17 mouse cellular contexts compared by ENCODE assay signal in the genomic region with DNA sequence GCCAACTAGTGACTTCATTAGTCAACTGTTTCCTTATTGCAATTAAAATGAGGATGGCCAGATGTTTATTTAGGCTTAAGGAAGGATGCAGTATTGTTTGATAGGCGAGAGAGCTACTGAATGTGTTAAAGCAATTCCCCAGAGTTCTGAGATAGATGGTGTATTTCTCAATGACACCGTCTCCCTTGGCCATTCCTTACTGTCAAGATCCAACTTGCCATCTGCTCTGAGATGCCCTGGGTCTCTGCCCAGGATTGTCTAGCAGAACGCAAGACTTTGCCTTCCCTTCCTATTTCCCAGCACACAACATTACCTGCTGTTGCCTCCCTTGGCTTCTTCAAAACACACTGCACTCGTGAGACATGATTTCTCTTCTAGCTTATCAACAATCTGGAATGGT.
DNase-seq lines count a peak whose midpoint lies in the region; ATAC-seq and TF ChIP-seq lines count a peak whose summit lies in the region.
"Had no signal": no experiment of that assay in that cellular context is flagged by ENCODE, and none has a peak within 500 bp of the region (broad histone marks: within the 10 kb centered on the region; RNA-seq: fewer than 3 reads in every experiment).

No protein-coding gene starts in this region.

- no peak overlapping the region for H3K27ac ChIP-seq in heart, adult 2 months
- H3K27ac ChIP-seq in midbrain, embryonic 10.5 days (replicated peaks) = 0 out of 2 replicates have a peak overlapping the region, but pooled peaks have one; percentile 17
- H3K27ac ChIP-seq in midbrain, embryonic 11.5 days (ENCODE audit: low read depth, low read length) = no peak overlapping the region
- H3K27ac ChIP-seq in stomach, postnatal 0 days (replicated peaks) = no peak overlapping the region
- H3K27ac ChIP-seq: embryonic facial prominence, embryonic 10.5 days; gastrocnemius, adult 2 months; lung, embryonic 15.5 days had no signal

- no peak for TF ChIP-seq EP300 in heart, adult 2 months (IDR thresholded peaks at IDR 0.05; ENCODE audit: insufficient read depth, low read depth, low read length)
- no peak for TF ChIP-seq EP300 in stomach, postnatal 0 days (optimal IDR thresholded peaks at IDR 0.05)

- DNase-seq in heart, adult 11 months = peak; percentile 22
- DNase-seq in heart, adult 2 months = no peak
- DNase-seq in midbrain, embryonic 10.5 days (ENCODE audit: low spot score) = no peak
- no peak for DNase-seq in midbrain, embryonic 11.5 days (ENCODE audit: low spot score, missing footprints)
- DNase-seq in cerebellum, postnatal 36 days = peak; percentile 66 to 70
- no peak for DNase-seq in stomach, postnatal 0 days (ENCODE audit: low spot score)
- no peak for DNase-seq in yolk sac, embryonic 10.5 days (ENCODE audit: low spot score)
- no peak for DNase-seq in layer of hippocampus, adult 18-20 months (ENCODE audit: low spot score in 2 of 2)
- DNase-seq: adrenal gland, adult 8-10 months; gastrocnemius, adult 2 months; kidney, adult 9 months; layer of hippocampus, adult 9-11 months; right cerebral cortex, adult 18-20 months; spleen, adult 18-20 months had no signal

- no peak for TF ChIP-seq POLR2A in heart, adult 2 months (IDR thresholded peaks at IDR 0.05; ENCODE audit: insufficient read depth, low read depth, low read length)

- H3K4me2 ChIP-seq in midbrain, embryonic 11.5 days = no peak overlapping the region
- H3K4me2 ChIP-seq in stomach, postnatal 0 days (replicated peaks; ENCODE audit: low read depth) = 0 out of 2 replicates have a peak overlapping the region, but pooled peaks have one; percentile 40
- H3K4me2 ChIP-seq: heart, embryonic 11.5 days had no signal

- no peak for TF ChIP-seq CTCF in heart, adult 2 months (IDR thresholded peaks at IDR 0.05)
- TF ChIP-seq CTCF in stomach, postnatal 0 days (IDR thresholded peaks at IDR 0.05; ENCODE audit: low read depth) = no peak

- H3K9ac ChIP-seq in heart, adult 2 months (ENCODE audit: low read depth, low read length) = no peak overlapping the region
- no peak overlapping the region for H3K9ac ChIP-seq in midbrain, embryonic 11.5 days (ENCODE audit: low read length)
- H3K9ac ChIP-seq in stomach, postnatal 0 days (ENCODE audit: low read length) = no peak overlapping the region
- H3K9ac ChIP-seq: lung, embryonic 15.5 days had no signal

- H3K79me2 ChIP-seq in heart, adult 2 months (replicated peaks; ENCODE audit: control insufficient read depth, insufficient read depth, low read length) = no peaks in the 10 kb centered on the region

- intact Hi-C loops in heart, adult 2 months (cut with DNase I) = no loop called here

- H3K4me1 ChIP-seq in heart, adult 2 months (ENCODE audit: control insufficient read depth, insufficient read depth, low read length) = peaks cover 2% of the 10 kb centered on the region
- H3K4me1 ChIP-seq in midbrain, embryonic 10.5 days = peaks cover 14% of the 10 kb centered on the region
- peaks cover 5% of the 10 kb centered on the region for H3K4me1 ChIP-seq in midbrain, embryonic 11.5 days (ENCODE audit: control insufficient read depth, insufficient read depth, low read length)
- no peaks in the 10 kb centered on the region for H3K4me1 ChIP-seq in stomach, postnatal 0 days (replicated peaks; ENCODE audit: control insufficient read depth, insufficient read depth)

- H3K36me3 ChIP-seq in heart, adult 2 months (ENCODE audit: control insufficient read depth, insufficient read depth, low read length) = no peaks in the 10 kb centered on the region
- H3K36me3 ChIP-seq in midbrain, embryonic 10.5 days = no peaks in the 10 kb centered on the region
- H3K36me3 ChIP-seq in midbrain, embryonic 11.5 days (ENCODE audit: control insufficient read depth, insufficient read depth, low read length) = no peaks in the 10 kb centered on the region
- H3K36me3 ChIP-seq in stomach, postnatal 0 days (ENCODE audit: control insufficient read depth, insufficient read depth, low read length) = no peaks in the 10 kb centered on the region
- H3K36me3 ChIP-seq: embryonic facial prominence, embryonic 10.5 days; lung, embryonic 15.5 days had no signal

- no peak overlapping the region for H3K4me3 ChIP-seq in heart, adult 2 months
- H3K4me3 ChIP-seq in midbrain, embryonic 10.5 days = no peak overlapping the region
- no peak overlapping the region for H3K4me3 ChIP-seq in midbrain, embryonic 11.5 days (ENCODE audit: low read depth, low read length)
- H3K4me3 ChIP-seq in stomach, postnatal 0 days (ENCODE audit: low read depth, low read length) = peak overlapping the region; percentile 16; the same call in 1 of the 2 replicates
- H3K4me3 ChIP-seq: embryonic facial prominence, embryonic 10.5 days; gastrocnemius, adult 2 months; lung, embryonic 15.5 days had no signal

- no peaks in the 10 kb centered on the region for H3K27me3 ChIP-seq in heart, adult 2 months (ENCODE audit: control insufficient read depth, insufficient read depth, low read length)
- H3K27me3 ChIP-seq in midbrain, embryonic 10.5 days (ENCODE audit: low read depth, poor library complexity, severe bottlenecking) = no peaks in the 10 kb centered on the region
- H3K27me3 ChIP-seq in midbrain, embryonic 11.5 days (ENCODE audit: control insufficient read depth, insufficient read depth, low read length) = no peaks in the 10 kb centered on the region
- no peaks in the 10 kb centered on the region for H3K27me3 ChIP-seq in stomach, postnatal 0 days (ENCODE audit: control insufficient read depth, insufficient read depth, low read length)
- H3K27me3 ChIP-seq: lung, embryonic 15.5 days had no signal

- no peak for ATAC-seq in midbrain, embryonic 11.5 days (ENCODE audit: low FRiP score)
- no peak for ATAC-seq in stomach, postnatal 0 days (ENCODE audit: low FRiP score, low TSS enrichment)

- no peaks in the 10 kb centered on the region for H3K9me3 ChIP-seq in midbrain, embryonic 10.5 days (replicated peaks)
- no peaks in the 10 kb centered on the region for H3K9me3 ChIP-seq in midbrain, embryonic 11.5 days (ENCODE audit: control insufficient read depth, low read length)
- no peaks in the 10 kb centered on the region for H3K9me3 ChIP-seq in stomach, postnatal 0 days (ENCODE audit: control insufficient read depth, low read length)
- H3K9me3 ChIP-seq: embryonic facial prominence, embryonic 10.5 days; lung, embryonic 15.5 days had no signal

- 41% methylated on average over 4 of the region's 4 CpGs for WGBS in heart, adult 2 months
- WGBS in midbrain, embryonic 10.5 days = 75% methylated on average over 4 of the region's 4 CpGs
- WGBS in midbrain, embryonic 11.5 days = 72% methylated on average over 4 of the region's 4 CpGs
- 58% methylated on average over 4 of the region's 4 CpGs for WGBS in stomach, postnatal 0 days

Comparison
In these comparisons a context has a peak if more than half of its experiments do, and no peak if none do; other contexts are left out.
1. DNase-seq: peak in heart, adult 11 months (single experiment) and cerebellum, postnatal 36 days (2 of 2); none in heart, adult 2 months (0 of 2), midbrain, embryonic 10.5 days (single experiment), midbrain, embryonic 11.5 days (single experiment), stomach, postnatal 0 days (single experiment), yolk sac, embryonic 10.5 days (single experiment) and layer of hippocampus, adult 18-20 months (0 of 2).